Mouse (Mus musculus) telencephalon, adult 2 months (tissue): ENCODE data around the gene Clp1.

Experiments
- DNase-seq: peaks from one replicate; pipeline ENCODE4 v3.0.0-alpha.2; 2011; ENCODE audit warnings: low read depth, low spot score

Gene Clp1

GRCm38 (mm10) chr2:84714422-84714810 lies 12.7 kb downstream of the Clp1 start:
- no peak for DNase-seq

DNA sequence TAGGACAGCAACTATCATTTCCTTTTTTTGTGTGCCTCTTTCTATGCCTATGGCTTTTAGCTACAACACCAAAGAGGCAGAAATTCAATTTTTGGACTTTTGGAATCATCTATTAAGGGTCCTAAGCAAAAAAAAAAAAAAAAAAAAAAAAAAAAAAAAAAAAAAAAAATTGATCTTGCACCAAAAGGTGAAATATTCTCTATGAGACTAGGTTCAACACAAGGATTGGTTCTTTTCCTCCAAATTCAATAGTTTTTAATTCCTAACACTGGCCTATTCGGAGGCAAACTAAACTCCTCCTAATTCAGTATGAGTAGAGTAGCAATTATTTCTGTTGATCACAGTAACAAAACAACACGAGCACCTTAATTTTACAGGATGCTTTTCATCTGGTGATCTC lies 15.3 kb downstream of the Clp1 start:
- no peak for DNase-seq

GRCm38 (mm10) chr2:84707523-84707922 lies 19.6 kb downstream of the Clp1 start:
- DNase-seq: no peak

- DNase-seq: no peak
Measured at GRCm38 (mm10) chr2:84705295-84705694, 21.9 kb downstream of the Clp1 start.

GRCm38 (mm10) chr2:84704329-84704728 lies 22.8 kb downstream of the Clp1 start:
- no peak for DNase-seq

- DNase-seq: no peak
Measured at GRCm38 (mm10) chr2:84703497-84703896, 23.7 kb downstream of the Clp1 start.

DNA sequence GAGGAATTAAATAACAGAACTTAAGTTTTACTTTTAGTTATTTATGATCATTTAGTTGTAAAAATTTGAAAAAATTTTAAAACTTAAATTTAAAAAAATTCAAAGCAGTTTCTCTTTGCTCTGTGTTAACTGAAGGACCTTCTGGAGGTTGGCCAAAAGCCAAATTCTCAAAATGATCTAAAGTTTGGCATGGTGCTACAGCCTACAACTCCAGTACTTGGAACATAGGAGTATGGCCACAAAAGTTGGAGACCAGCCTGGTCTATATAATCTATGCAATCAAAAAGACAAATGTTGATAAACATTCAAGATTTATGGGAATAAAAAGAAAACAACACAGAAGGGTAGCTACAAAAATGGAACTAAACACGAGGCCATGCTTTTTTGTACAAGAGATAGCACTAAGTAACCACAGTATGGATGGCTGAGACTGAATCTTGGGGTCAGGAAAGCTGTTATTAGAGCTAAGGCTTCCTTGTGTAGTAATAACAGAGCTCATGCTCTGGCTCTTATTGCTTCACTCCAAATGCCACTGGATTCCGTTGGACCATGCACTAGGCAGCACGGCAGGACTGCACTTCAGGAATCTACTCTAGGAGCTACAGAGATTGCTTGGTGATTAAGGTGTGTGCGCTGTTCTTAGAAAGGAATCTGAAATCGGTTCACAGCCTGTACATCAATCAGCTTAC lies 32.0 kb downstream of the Clp1 start:
- no peak for DNase-seq

DNA sequence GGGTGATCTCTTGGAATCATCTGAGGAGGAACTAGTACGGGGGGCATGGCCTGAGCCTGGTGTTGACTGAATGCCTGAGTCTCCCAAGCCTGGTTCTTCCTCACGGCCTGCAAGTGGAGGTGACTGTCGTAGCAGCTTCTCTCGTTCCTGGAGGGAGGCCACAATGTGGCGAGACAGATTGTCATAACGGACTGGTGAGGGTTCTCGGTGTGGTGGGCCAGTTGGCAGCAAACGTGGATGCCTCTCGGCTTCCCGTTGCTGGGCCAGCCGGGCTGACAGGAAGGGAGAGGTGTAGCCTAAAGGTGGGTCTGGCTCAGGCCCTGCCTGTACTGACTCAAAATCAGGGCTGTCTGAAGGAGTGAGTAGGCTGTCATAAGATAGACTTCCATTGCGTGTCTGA lies 37.1 kb downstream of the Clp1 start:
- DNase-seq: no peak

DNA sequence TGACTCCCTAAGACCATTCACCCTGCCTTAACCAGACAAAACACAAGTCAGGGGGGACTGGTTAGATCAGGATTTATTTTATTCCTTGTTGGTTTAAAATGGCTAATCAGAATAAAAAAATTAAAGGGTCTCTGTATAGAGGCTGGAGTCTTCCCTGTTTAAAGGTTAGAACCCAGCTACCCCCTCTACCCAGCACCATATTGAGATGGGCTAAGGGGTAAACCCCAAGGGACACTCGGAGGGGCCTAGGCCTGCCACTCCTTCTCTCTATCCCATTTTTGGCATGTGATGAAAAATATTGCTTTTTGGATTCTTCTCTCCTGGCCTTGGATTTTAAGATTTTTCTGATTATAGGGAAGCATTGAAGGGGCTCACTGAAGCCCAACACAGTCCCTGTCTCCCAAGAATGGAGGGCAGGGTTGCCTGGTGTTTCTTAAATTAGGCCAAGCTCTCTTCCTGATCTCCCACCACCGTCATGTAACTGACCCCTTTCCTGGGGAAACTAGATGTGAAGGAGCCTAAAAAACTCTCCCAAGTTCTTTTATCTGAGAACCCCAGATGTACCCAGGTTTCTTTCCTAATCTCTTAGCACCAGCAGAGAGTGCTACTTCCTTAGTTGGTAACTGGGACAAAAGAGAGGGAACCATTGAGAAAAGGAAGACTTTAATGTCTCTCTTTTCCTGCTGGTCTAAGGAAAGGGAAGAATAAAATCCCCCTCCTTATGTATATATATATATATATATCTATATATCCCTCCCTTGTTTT lies 38.9 kb downstream of the Clp1 start:
- DNase-seq: no peak

GRCm38 (mm10) chr2:84682605-84683183 lies 44.5 kb downstream of the Clp1 start:
- DNase-seq: no peak

GRCm38 (mm10) chr2:84679016-84679415 lies 48.1 kb downstream of the Clp1 start, which contains the start of gene Tmx2:
Gene Tmx2 (minus strand): TSS chr2:84679140.
- no peak for DNase-seq

GRCm38 (mm10) chr2:84677968-84678880 lies 48.9 kb downstream of the Clp1 start, which contains the start of the genes Gm28635 and Med19:
Gene Gm28635 (minus strand): TSS chr2:84678041.
Gene Med19 (plus strand): TSS chr2:84678402.
- DNase-seq: peak; percentile 100

DNA sequence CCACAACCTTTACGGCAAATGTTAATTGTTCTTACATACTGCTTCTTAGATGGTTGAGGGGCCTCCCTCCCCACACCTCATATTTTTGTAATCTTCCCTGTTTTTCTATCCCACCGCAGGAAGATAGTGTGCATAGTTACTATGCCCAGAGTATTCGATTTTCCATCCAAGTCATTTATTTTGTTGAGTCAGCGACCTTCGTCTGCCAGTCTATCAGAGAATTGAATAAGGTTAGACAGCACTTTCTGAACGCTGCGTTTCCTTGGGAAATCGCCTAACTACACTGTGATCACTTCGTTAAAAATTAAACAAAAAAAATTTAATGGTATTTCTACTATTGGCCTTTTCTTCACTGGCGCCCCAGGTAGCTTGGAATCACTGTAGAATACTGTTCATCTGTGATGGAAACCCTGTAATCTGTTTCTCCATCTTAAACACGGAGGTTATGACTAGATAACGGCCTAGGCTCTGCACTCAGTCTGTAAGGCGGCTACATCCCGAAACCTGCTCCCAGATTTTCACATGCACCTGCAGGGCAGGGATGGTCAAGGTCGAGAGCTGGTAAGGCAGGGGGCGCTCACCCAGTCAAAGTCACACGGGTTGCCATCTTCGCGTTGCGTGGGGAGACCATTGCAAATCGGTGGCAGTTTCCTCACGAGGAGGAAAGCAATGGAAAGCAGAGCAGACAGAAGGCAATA lies 49.7 kb downstream of the Clp1 start:
- DNase-seq: peak; percentile 26
